Mouse (Mus musculus) retina, postnatal 7 days (tissue): ENCODE measurements around the gene Prrt1.
A peak's percentile ranks its signal among the peaks of the same experiment; 100 is the strongest.

Experiments used
- DNase-seq: peaks from one replicate; pipeline ENCODE4 v3.0.0-alpha.2; 2012; ENCODE audit warnings: low read depth, low spot score

Prrt1 gene

DNA sequence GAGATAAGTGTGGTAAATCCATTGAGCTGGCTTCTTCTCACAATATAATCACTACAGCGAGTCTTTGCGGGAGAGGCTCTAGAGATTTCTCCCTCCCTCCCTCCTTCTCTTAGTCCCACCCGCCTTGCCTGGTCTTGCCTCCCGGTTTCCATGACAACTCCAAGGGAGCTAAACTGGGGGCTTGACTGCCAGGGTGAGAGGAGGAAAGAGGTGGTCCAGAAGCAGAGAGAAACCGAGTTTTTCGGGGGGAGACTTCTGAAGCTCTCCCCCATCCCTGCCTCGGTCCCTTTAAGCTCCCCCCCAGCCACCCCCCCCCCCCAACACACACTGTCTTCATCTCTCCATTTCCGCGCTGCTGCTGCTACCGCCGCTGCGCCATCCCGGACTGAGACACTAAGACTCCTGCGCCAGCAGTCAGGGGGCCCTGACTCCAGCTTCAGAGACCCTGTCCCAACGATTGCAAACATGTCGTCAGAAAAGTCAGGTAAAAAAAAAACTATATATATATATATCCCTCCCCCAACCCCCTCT is at the start of gene Prrt1:
TSS of gene Prrt1 (plus strand) at position 313 of the 531 bp plus-strand sequence.
- no peak for DNase-seq

DNA sequence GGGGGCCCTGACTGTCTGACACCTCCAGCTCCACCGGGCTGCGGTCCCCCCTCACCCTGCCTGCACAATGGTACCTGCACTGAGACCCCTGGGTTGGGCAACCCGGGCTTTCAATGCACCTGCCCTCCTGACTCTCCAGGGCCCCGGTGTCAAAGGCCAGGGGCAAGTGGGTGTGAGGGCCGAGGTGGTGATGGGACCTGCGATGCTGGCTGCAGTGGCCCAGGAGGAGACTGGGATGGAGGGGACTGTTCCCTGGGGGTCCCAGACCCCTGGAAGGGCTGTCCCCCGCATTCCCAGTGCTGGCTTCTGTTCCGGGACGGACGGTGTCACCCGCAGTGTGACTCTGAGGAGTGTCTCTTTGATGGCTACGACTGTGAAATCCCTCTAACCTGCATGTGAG is 46.8 kb upstream of the Prrt1 start:
- DNase-seq: no peak

- DNase-seq: no peak
Observed at GRCm38 (mm10) chr17:34583397-34583796, 45.9 kb upstream of the Prrt1 start.

- no peak for DNase-seq
Observed at GRCm38 (mm10) chr17:34583819-34584218, 45.5 kb upstream of the Prrt1 start.

GRCm38 (mm10) chr17:34585121-34585520 is 44.2 kb upstream of the Prrt1 start:
- DNase-seq: no peak

- no peak for DNase-seq
Observed at GRCm38 (mm10) chr17:34585877-34586771, 43.2 kb upstream of the Prrt1 start.

DNA sequence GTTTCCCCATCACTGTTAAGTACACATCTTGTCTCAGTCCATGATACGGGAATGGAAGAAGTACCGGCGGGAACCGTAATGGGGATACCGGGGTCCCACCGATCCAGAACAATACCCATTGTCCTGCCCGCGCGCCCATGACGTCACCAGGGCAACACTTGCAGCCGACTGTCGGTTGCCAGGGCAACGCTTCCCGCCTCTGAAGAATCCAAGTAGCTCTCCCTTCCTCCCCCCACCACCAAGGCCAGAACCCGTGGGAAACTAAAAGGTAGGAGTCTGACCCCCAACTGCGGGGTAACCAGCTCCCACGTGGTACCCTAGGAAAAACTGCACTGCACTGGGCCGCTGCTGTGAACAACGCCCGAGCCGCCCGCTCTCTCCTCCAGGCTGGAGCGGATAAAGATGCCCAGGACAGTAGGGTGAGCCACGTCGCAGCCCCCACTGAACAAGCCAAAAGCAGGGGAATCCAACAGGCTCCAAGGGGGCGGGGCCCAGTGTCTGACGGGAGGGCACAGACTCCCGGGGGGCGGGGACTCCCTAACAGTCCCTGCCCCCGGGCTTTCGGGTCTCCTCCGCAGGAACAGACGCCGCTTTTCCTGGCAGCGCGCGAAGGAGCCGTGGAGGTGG is 42.4 kb upstream of the Prrt1 start:
- DNase-seq: peak; percentile 74

DNA sequence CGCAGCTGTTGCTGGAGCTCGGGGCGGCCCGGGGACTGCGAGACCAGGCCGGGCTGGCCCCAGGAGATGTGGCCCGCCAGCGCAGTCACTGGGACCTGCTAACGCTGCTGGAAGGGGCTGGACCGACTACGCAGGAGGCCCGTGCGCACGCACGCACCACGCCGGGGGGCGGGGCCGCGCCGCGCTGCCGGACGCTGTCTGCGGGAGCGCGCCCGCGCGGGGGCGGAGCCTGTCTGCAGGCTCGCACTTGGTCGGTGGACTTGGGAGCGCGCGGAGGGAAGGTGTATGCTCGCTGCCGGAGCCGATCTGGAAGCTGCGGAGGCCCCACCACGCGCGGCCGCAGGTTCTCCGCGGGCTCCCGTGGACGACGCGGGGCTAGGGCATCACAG is 41.9 kb upstream of the Prrt1 start:
- peak; percentile 92 for DNase-seq

- no peak for DNase-seq
Observed at GRCm38 (mm10) chr17:34587814-34588213, 41.5 kb upstream of the Prrt1 start.

DNA sequence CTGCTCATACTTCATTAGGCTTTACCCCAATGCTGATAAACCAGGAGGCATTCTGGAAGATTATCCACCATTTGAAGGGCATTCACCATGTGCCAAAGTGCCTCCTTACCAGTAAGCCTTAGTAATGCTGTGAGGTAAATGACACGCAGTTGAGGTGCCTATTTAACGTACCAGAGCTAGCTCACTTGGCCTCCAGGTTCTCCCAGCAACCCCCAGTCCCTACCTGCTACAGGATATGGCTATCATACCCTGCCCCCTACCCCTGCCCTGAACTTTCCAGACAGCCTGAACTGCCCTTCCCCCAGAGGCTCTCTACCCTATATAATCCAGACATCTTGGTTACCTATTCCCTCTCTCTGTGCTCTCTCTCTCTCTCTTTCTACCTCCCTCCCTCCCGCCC is 40.6 kb upstream of the Prrt1 start:
- DNase-seq: no peak

DNA sequence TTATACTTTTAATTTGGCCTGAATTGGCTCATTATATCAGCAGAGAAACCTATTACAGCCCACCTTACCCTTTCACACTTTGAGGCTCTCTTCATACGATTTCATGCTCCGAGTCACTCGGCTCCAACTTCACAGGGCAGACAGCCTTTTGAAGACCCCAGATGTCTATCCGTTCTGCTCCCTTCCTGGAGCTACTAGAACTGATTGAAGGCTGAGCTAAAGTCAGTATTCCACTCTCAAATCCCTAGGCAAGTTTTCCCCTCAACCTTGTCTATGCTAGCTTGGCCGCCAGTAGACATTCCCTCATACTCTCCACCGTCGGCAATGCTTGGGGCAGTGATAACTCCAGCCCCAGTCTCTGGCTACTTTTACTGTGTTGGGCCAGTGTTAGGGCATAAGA is 40.1 kb upstream of the Prrt1 start:
- no peak for DNase-seq

DNA sequence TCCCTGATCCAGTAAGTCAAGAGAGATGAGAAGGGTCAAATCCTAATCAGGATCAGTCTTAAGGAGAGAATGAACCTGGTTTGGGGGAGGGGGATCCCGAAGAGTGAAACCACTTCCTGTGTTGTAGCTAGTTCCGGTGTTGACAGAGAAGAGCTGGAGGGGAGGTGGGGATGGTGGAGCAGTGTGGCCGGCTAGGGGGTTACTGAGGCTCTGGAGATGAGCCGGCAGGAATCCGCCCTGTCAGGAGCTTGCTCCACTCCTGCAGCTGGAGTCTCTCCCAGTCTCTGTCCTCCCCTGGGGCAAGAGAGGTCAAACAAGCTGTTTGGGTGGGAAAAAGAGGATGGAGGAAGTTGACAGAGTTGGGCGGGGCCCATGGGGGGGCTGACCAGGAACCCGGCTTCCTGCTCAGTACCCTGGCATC is 39.6 kb upstream of the Prrt1 start, which contains the start of gene Gpsm3:
TSS of gene Gpsm3 (plus strand) at position 126 of the 421 bp plus-strand sequence.
- no peak for DNase-seq

GRCm38 (mm10) chr17:34590154-34590987 is 39.0 kb upstream of the Prrt1 start:
- DNase-seq: no peak

- DNase-seq: no peak
Observed at GRCm38 (mm10) chr17:34591029-34591993, 38.0 kb upstream of the Prrt1 start, which contains the start of gene Pbx2. Gene Pbx2 (plus strand): TSS chr17:34591266.

- DNase-seq: peak; percentile 79
Observed at GRCm38 (mm10) chr17:34591994-34592375, 37.3 kb upstream of the Prrt1 start.

DNA sequence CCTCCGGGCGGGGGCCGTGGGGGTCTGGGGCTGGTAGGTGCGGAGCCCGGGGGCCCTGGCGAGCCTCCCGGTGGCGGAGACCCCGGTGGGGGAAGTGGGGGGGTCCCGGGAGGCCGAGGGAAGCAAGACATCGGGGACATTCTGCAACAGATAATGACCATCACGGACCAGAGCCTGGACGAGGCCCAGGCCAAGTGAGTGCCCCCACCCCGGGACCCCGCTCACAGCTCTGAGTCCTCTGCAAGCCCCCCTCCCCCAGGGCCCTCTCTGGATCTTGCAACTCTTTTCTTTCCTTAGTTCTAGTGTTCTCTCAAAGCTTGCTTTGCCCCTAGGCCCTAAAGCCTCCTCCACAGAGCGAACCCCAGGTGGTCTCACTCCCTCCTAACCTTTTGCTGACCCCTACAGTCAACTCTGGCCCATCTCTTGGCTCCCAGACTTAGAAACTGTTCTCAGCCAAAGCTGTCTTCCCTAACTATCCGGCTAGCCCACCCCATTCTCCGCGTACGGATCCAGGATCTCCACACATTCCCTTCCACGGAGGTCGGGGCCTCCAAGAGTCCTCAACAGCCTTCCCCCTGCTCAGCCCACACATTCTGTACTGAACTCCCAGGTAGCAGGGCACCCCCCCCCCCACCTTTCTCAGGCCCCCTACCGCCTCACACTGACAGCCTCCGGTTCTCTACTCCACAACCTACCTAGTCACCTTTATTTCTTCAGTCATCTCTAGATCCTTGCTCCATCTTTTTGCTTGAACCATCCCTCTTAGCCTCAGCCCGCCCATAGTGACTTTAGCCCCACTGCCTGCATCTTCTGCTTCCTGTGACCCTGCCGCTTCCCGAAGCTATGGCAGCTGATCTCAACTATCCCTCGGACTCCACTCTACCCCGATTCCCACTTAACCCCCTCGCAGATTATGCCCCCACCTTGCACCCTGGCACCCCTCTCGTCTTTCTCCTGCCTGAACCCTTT is 36.5 kb upstream of the Prrt1 start:
- DNase-seq: no peak

DNA sequence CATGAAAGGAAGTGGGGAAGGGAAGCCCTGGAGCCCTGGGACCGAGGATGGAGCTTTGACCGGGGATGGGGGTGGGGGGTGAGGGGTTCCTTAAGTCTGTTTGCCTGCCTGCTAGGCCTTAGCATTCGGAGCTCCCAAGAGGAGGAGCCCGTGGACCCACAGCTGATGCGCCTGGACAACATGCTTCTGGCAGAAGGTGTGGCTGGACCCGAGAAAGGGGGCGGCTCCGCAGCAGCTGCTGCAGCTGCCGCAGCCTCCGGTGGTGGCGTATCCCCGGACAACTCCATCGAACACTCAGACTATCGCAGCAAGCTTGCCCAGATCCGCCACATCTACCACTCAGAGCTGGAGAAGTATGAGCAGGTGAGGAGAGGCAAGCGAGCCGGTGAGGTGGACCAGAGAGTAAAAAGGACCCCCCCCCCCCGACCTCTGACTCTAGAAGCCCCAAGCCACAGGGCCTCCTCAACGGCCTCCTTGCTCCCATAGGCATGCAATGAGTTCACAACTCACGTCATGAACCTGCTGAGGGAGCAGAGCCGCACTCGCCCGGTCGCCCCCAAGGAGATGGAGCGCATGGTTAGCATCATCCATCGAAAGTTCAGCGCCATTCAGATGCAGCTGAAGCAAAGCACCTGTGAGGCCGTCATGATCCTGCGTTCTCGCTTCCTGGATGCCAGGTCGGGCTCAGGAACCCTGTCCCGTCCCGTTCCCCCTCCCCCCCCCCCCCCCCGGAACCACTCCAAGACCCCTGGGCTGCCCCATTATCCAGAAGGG is 35.4 kb upstream of the Prrt1 start:
- no peak for DNase-seq

DNA sequence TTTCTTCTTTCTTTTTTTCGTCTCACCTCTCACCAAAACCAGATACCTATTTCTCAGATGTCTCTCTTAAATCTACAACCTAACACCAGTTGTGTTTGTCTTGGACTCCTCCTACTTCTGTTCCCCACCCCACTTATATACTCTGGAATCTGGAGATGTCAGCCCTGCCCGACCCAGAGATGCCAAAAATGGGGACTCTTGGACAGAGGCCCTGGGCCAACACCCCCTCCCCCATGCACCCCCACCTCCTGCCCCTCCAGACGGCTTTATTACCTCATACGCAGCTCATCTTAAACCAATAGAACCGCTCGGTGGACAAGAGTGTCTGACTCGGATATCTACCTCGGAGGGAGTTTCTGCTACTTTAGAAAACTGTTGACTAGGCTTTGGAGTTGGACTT is 33.2 kb upstream of the Prrt1 start:
- no peak for DNase-seq
